Mouse (Mus musculus) G1E (cell line): Measurements from ENCODE around the gene Cnga3.

Source experiments
- CTCF ChIP-seq: IDR thresholded peaks from 2 replicates; pipeline ENCODE4 v1.5.1; 2012; ENCODE audit warnings: low read depth, low read length, inconsistent platforms, mixed read lengths
- GATA1 ChIP-seq: IDR thresholded peaks from 2 replicates; pipeline ENCODE4 v1.6.1; 2012; ENCODE audit warnings: borderline replicate concordance, low read length, inconsistent platforms, mixed read lengths
- GATA2 ChIP-seq: IDR thresholded peaks from 2 replicates; pipeline ENCODE4 v1.6.1; 2012; ENCODE audit warnings: low read depth, low read length, inconsistent platforms, borderline replicate concordance
- POLR2AphosphoS5 ChIP-seq: IDR thresholded peaks from 2 replicates; pipeline ENCODE4 v1.6.1; 2012; ENCODE audit warnings: low read depth, low read length, inconsistent platforms; ENCODE audit not compliant: insufficient replicate concordance
- TAL1 ChIP-seq: conservative IDR thresholded peaks from 2 replicates; pipeline ENCODE4 v1.6.1; 2012; ENCODE audit warnings: low read depth, low read length, inconsistent platforms, mixed read lengths

DNA sequence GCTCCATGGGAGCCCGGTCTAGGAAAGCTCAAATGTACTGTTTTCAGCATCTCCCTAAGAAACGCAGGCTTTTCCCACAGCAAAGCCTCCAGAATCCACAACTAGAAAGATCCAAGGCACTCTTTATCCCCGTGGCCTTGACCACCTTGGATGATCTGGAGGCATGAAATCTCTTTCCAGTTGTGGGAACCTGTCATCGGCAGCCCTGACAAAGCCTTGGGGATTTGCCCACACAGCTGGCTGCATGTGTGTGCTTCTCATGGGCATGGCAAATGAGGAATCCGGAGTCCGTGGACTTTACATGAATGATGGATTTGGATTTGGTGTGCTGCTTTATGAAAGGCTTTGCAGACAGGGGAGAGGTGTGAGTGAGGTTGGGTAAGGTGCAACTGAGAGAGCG lies 46.3 kb upstream of the Cnga3 start:
- TF ChIP-seq TAL1 (no peak), CTCF (no peak), GATA1 (no peak), POLR2AphosphoS5 (no peak), GATA2 (no peak)
